Mouse (Mus musculus): ENCODE measurements around the gene Mc1r.

DNA sequence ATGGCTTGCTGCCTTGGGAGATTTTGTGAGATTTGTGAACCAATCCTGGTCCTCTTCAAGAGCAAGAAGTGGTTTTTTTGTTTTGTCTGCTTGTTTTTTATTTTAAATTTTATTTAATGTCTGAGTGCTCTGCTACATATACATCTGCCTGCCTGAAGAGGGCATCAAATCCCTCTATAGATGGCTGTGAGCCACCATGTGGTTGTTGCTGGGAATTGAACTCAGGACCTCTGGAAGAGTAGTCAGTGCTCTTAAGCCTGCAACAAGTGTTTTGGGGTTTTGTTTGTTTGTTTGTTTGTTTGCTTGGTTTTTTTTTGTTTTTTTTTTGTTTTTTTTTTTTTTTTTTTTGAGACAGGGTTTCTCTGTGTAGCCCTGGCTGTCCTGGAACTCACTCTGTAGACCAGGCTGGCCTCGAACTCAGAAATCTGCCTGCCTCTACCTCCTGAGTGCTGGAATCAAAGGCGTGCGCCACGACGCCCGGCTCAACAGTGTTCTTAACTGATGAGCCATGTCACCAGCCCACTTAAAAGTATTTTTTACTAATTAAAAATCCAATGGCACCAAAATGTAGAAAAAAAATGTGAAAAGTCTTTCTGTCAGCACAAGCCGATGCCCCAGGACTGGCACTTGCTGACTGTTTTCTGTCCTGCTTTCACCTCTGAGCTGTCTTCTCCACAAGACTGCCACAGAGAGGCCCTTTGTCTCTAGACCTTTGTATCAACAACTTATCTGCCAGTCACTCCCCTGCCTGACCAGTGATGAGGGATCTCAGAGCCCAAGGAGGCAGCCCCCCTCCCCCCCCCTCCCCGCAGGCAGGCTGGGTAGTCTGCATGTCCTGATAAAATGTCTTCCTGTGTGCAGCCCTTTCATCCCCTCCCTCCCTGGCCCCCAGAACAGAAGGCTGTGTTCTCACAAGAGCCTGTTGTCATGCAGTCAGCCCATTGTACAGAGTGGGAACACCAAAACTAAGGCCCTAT lies 9.3 kb downstream of the Mc1r start:
- TF ChIP-seq CTCF (IDR thresholded peaks at IDR 0.05; ENCODE audit: low read depth, low read length) = no peak; the same call in 1 of the 2 replicates
- no peak for TF ChIP-seq GATA1 (IDR thresholded peaks at IDR 0.05; ENCODE audit: borderline replicate concordance, low read length)
